Mouse (Mus musculus) retina, postnatal 7 days (tissue): ENCODE results near the gene Ing2.

Experiments used
- DNase-seq: peaks from one replicate; pipeline ENCODE4 v3.0.0-alpha.2; 2012; ENCODE audit warnings: low read depth, low spot score

Gene Ing2

GRCm38 (mm10) chr8:47674777-47675710, at the start of gene Ing2:
Ing2 (minus strand) TSS chr8:47675556.
- DNase-seq: peak; percentile 99

- no peak for DNase-seq
Measured at GRCm38 (mm10) chr8:47721609-47722008, 46.3 kb upstream of the Ing2 start.

- no peak for DNase-seq
Measured at GRCm38 (mm10) chr8:47718641-47719040, 43.3 kb upstream of the Ing2 start.

GRCm38 (mm10) chr8:47713761-47714745, 38.7 kb upstream of the Ing2 start, which contains the start of gene Cdkn2aip:
Cdkn2aip (minus strand) TSS chr8:47713932.
- DNase-seq: peak; percentile 93

- DNase-seq: no peak
Measured at GRCm38 (mm10) chr8:47713171-47713663, 37.9 kb upstream of the Ing2 start.

GRCm38 (mm10) chr8:47708106-47708505, 32.8 kb upstream of the Ing2 start:
- DNase-seq: no peak

GRCm38 (mm10) chr8:47706746-47707145, 31.4 kb upstream of the Ing2 start:
- no peak for DNase-seq

GRCm38 (mm10) chr8:47702333-47702732, 27.0 kb upstream of the Ing2 start:
- no peak for DNase-seq

GRCm38 (mm10) chr8:47697696-47698095, 22.3 kb upstream of the Ing2 start:
- no peak for DNase-seq

- DNase-seq: no peak
Measured at GRCm38 (mm10) chr8:47695431-47696105, 20.2 kb upstream of the Ing2 start.

GRCm38 (mm10) chr8:47693119-47693518, 17.8 kb upstream of the Ing2 start:
- DNase-seq: peak; percentile 72

- no peak for DNase-seq
Measured at GRCm38 (mm10) chr8:47691831-47692230, 16.5 kb upstream of the Ing2 start.

GRCm38 (mm10) chr8:47691303-47691702, 15.9 kb upstream of the Ing2 start:
- DNase-seq: no peak

GRCm38 (mm10) chr8:47690674-47691078, 15.3 kb upstream of the Ing2 start:
- DNase-seq: no peak

- DNase-seq: no peak
Measured at GRCm38 (mm10) chr8:47689704-47690326, 14.5 kb upstream of the Ing2 start.

- DNase-seq: no peak
Measured at GRCm38 (mm10) chr8:47684441-47684840, 9.1 kb upstream of the Ing2 start.

- no peak for DNase-seq
Measured at GRCm38 (mm10) chr8:47683994-47684393, 8.6 kb upstream of the Ing2 start.

GRCm38 (mm10) chr8:47680306-47680705, 5.0 kb upstream of the Ing2 start:
- no peak for DNase-seq

- no peak for DNase-seq
Measured at GRCm38 (mm10) chr8:47679603-47680002, 4.2 kb upstream of the Ing2 start.

- DNase-seq: no peak
Measured at GRCm38 (mm10) chr8:47676631-47677030, 1.3 kb upstream of the Ing2 start.

GRCm38 (mm10) chr8:47676224-47676623, 868 bp upstream of the Ing2 start:
- no peak for DNase-seq
